Mouse (Mus musculus): Measurements from ENCODE around the gene Casp8ap2.
A peak's percentile ranks its signal among the peaks of the same experiment; 100 is the strongest.

DNA sequence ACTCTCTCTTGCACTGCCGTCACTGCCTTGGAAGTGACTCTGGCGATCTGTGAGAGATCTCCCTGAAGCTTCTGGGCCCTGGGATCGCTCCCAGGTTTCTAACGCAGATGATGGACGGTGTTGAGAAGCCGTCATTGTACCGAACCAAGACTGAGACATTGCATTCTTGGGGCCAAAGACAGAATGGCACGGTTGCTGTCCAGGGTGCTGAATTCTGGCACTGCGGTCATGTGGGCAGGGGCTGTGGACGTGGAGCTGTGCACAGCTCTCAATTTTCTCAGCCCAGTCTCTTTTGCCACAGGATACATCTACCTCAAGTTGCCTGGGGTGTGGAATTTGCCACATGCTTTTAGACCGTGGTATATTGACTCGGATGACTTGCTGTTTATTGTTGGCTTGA, 14.1 kb upstream of the Casp8ap2 start:
- TF ChIP-seq CTCF (IDR thresholded peaks at IDR 0.05; ENCODE audit: control insufficient read depth, insufficient read depth, low read length) (peak; percentile 12; the same call in 1 of the 2 replicates), POLR2A (IDR thresholded peaks at IDR 0.05; ENCODE audit: borderline replicate concordance, control insufficient read depth, low read depth, low read length) (no peak)
